Mouse (Mus musculus) midbrain, postnatal 0 days (tissue): ENCODE results near the gene Slc6a6. TPM values are rescaled to one million over a fixed set of nuclear protein-coding genes. Genes with fewer than 3 reads are reported as not detected.
A peak's percentile ranks its signal among the peaks of the same experiment; 100 is the strongest.

ENCODE experiments used
- ATAC-seq: fragments of 200-750 bp; cut with Nextera tagmentation; 2 replicates; pipeline ENCODE4 v1.8.0; 2017; ENCODE audit warnings: moderate number of reproducible peaks, mild to moderate bottlenecking, moderate TSS enrichment, moderate library complexity; ENCODE audit not compliant: low FRiP score
- DNase-seq: peaks from one replicate; pipeline ENCODE4 v3.0.0-alpha.2; 2015; ENCODE audit warnings: low spot score
- H3K27ac ChIP-seq: fragments of 300-500 bp; sonication (generic); 2 replicates; pipeline ENCODE4 v1.5.1; 2014; ENCODE audit warnings: low read depth, mild to moderate bottlenecking, low read length, mixed read lengths
- H3K27me3 ChIP-seq: fragments of 300-500 bp; sonication (generic); 2 replicates; pipeline ENCODE4 v1.6.1; 2014; ENCODE audit warnings: low read length, control low read depth, mixed read lengths; ENCODE audit not compliant: insufficient read depth
- H3K36me3 ChIP-seq: fragments of 300-500 bp; sonication (generic); 2 replicates; pipeline ENCODE4 v1.6.1; 2014; ENCODE audit warnings: low read length, control low read depth, mixed read lengths; ENCODE audit not compliant: insufficient read depth
- H3K4me1 ChIP-seq: fragments of 300-500 bp; sonication (generic); 2 replicates; pipeline ENCODE4 v1.6.1; 2014; ENCODE audit warnings: mild to moderate bottlenecking, control low read depth, antibody characterized with exemption, low read length, mixed read lengths; ENCODE audit not compliant: insufficient read depth
- H3K4me2 ChIP-seq: fragments of 300-500 bp; sonication (generic); 2 replicates; pipeline ENCODE4 v1.6.1; 2014; ENCODE audit warnings: low read depth, mild to moderate bottlenecking, low read length, mixed read lengths; ENCODE audit not compliant: poor library complexity, severe bottlenecking
- H3K4me3 ChIP-seq: fragments of 300-500 bp; sonication (generic); 2 replicates; pipeline ENCODE4 v1.5.1; 2014; ENCODE audit warnings: low read depth, mild to moderate bottlenecking, low read length, moderate library complexity
- H3K9ac ChIP-seq: fragments of 300-500 bp; sonication (generic); replicated peaks from 2 replicates; pipeline ENCODE4 v1.6.1; 2014; ENCODE audit warnings: mild to moderate bottlenecking, low read length, moderate library complexity, mixed read lengths; ENCODE audit not compliant: poor library complexity, severe bottlenecking
- H3K9me3 ChIP-seq: fragments of 300-500 bp; sonication (generic); 2 replicates; pipeline ENCODE4 v1.6.1; 2016; ENCODE audit warnings: low read length, control low read depth
- CTCF ChIP-seq: IDR thresholded peaks from 2 replicates; pipeline ENCODE4 v1.5.1; 2016; ENCODE audit warnings: antibody characterized with exemption, mild to moderate bottlenecking
- WGBS: fragments of 180-500 bp; shearing (Covaris S2); extraction: QIAGEN DNeasy Blood & Tissue Kit; methylation state at CpG from one replicate; pipeline ENCODE4 v1.1.7; 2014; 5-methylcytosine and 5-hydroxymethylcytosine counted together
- polyA plus RNA-seq: library from polyadenylated mRNA; unstranded; fragments of >200 nt; fragmentation: Nextera tagmentation; extraction: Ambion mirVana; gene quantifications from 2 replicates; pipeline ENCODE4 v1.2.1, GENCODE M21; 2015
- total RNA-seq: library from RNA; depleted of rRNA; stranded (reverse); fragments of >200 nt; gene quantifications from 2 replicates; pipeline ENCODE4 v1.2.3, GENCODE M21; 2014; rRNA removed

The Slc6a6 gene
- total RNA-seq (105 and 147 TPM in 2 replicates), polyA plus RNA-seq (123 and 146 TPM in 2 replicates)

DNA sequence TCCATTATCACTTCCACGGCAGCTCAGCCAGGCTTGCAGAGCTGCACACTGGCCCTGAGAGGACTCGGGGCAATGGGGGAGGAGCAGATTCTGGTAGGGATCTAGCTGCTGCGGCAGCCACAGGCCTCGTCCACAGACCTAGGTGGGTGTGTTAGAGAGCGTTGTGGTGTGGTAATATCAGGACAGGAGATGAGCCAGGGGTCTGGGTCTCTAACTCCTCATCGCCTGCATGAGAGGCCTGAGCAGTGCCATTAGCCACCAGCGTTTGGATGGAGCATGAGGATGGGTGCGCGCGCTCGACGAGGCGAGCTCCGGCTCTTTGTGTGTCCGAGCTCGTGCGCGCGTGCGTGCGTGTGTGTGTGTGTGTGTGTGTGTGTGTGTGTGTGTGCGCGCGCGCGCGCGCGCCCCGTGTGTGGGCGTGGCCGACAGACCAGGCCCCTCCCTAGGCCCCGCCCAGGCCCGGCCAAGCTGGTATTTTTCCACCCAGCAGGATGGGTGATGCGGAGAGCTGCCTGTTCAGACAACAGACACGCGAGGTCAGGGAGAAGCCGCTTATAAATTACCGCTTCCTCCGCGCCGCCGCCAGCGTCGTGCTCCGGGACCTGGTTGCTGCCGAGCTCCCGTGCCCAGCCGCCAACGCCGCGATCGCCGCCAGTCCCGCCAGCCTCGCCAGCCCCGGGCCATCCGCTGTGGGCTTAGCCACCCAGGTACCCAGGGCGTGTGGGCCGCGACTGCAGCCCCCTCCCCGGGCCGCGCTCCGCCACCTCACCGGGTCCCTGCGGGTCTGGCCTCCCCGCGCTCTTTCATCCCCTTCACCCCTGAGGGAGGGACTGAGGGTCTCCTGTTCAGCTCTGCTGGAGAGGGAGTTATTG lies at the start of gene Slc6a6:
Gene Slc6a6 (plus strand): TSS at position 452 of the 872 bp plus-strand sequence.
- Histone ChIP-seq H3K27me3 (no peaks in the 10 kb centered on the region), H3K9me3 (no peaks in the 10 kb centered on the region), H3K36me3 (no peaks in the 10 kb centered on the region), H3K4me1 (peaks cover 16% of the 10 kb centered on the region), H3K4me3 (peak within 1 kb of the TSS; percentile 93), H3K27ac (peak within 1 kb of the TSS; percentile 91), H3K4me2 (peak within 1 kb of the TSS; percentile 58), H3K9ac (peak within 1 kb of the TSS; percentile 97)
- DNase-seq, result peak; percentile 95
- no peak for TF ChIP-seq CTCF
- under 1% methylated on average over 56 of the region's 69 CpGs for whole genome bisulfite sequencing
- peak; percentile 88 for ATAC-seq

DNA sequence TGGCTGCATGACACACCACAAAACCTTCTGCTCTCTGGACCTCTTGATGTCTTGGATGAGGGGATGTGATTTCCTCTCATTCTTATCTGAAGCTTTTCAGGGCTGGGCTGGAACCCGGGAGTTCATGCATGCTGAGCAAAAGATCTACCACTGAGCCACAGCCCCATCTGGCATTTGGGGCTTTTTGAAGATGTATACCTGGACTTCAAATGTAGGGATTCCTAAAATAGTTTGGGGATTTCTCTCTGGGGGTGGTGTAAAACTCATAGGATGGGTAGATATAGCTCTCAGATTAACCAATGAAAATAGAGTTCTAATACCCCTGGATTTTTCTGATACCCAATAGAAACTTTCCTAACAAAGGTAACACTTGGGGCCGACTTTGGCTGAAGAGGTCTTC lies 49.4 kb upstream of the Slc6a6 start:
- Histone ChIP-seq H3K4me3 (no peak overlapping the region), H3K36me3 (no peaks in the 10 kb centered on the region), H3K27me3 (no peaks in the 10 kb centered on the region), H3K27ac (no peak overlapping the region), H3K9me3 (no peaks in the 10 kb centered on the region), H3K9ac (no peak overlapping the region), H3K4me1 (no peaks in the 10 kb centered on the region), H3K4me2 (no peak overlapping the region)
- ATAC-seq (no peak), DNase-seq (no peak)
- WGBS, result 83% methylated on average over 2 of the region's 2 CpGs
- TF ChIP-seq CTCF, result no peak

GRCm38 (mm10) chr6:91634876-91635275 lies 49.0 kb upstream of the Slc6a6 start:
- no peaks in the 10 kb centered on the region for H3K27me3 ChIP-seq
- H3K4me3 ChIP-seq, result no peak overlapping the region
- no peak for ATAC-seq
- DNase-seq, result no peak
- no peak overlapping the region for H3K4me2 ChIP-seq
- H3K9ac ChIP-seq, result no peak overlapping the region
- no peak overlapping the region for H3K27ac ChIP-seq
- no peaks in the 10 kb centered on the region for H3K9me3 ChIP-seq
- TF ChIP-seq CTCF, result no peak
- WGBS, result 70% methylated on average over 2 of the region's 2 CpGs
- H3K36me3 ChIP-seq, result no peaks in the 10 kb centered on the region
- no peaks in the 10 kb centered on the region for H3K4me1 ChIP-seq

GRCm38 (mm10) chr6:91638204-91638995 lies 45.5 kb upstream of the Slc6a6 start:
- no peak for DNase-seq
- no peaks in the 10 kb centered on the region for H3K4me1 ChIP-seq
- no peak for TF ChIP-seq CTCF
- WGBS, result 33% methylated on average over 9 of the region's 9 CpGs
- no peak overlapping the region for H3K9ac ChIP-seq
- H3K27me3 ChIP-seq, result no peaks in the 10 kb centered on the region
- no peak for ATAC-seq
- no peaks in the 10 kb centered on the region for H3K9me3 ChIP-seq
- no peak overlapping the region for H3K4me2 ChIP-seq
- no peak overlapping the region for H3K4me3 ChIP-seq
- no peaks in the 10 kb centered on the region for H3K36me3 ChIP-seq
- no peak overlapping the region for H3K27ac ChIP-seq

- Histone ChIP-seq H3K4me2 (no peak overlapping the region), H3K9ac (no peak overlapping the region), H3K4me1 (no peaks in the 10 kb centered on the region), H3K9me3 (no peaks in the 10 kb centered on the region), H3K4me3 (no peak overlapping the region), H3K27ac (no peak overlapping the region), H3K36me3 (no peaks in the 10 kb centered on the region), H3K27me3 (no peaks in the 10 kb centered on the region)
- ATAC-seq (no peak), DNase-seq (no peak)
- 83% methylated on average over 5 of the region's 5 CpGs for WGBS
- TF ChIP-seq CTCF, result no peak
Observed at GRCm38 (mm10) chr6:91643011-91643410, 40.8 kb upstream of the Slc6a6 start.
